23 mouse cellular contexts compared by ENCODE assay signal in the genomic region with DNA sequence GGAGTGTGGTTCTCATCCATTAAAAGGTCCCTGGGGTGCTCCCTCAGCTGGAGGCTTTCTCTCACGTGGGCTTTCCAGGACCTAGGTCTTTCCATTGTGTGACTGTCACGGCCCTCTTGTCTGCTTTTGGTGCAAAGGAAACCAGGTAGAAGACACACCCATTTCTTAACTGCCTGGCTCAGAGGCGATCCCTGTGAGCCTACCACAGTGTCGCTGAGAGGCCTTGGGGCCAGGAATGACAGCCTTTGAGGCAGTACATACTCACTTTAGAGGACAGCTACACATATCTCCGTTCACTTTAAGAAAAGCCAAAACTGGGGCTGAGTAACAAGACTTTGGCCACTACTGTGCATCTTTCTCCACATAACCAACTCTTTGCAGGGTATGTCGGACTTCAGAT. TPM values are rescaled to one million over a fixed set of nuclear protein-coding genes. Genes with fewer than 3 reads are reported as not detected.
"Had no signal": no experiment of that assay in that cellular context is flagged by ENCODE, and none has a peak within 500 bp of the region (broad histone marks: within the 10 kb centered on the region; RNA-seq: fewer than 3 reads in every experiment).

No protein-coding gene starts in this region.

- H3K36me3 ChIP-seq: lung, embryonic 15.5 days; midbrain, embryonic 10.5 days; midbrain, embryonic 12.5 days; neural tube, embryonic 13.5 days; neural tube, embryonic 15.5 days; stomach, embryonic 15.5 days had no signal

- H3K27ac ChIP-seq: lung, embryonic 15.5 days; midbrain, embryonic 10.5 days; midbrain, embryonic 12.5 days; neural tube, embryonic 13.5 days; neural tube, embryonic 15.5 days; stomach, embryonic 15.5 days; stomach, postnatal 0 days had no signal

- H3K4me2 ChIP-seq: lung, embryonic 15.5 days; midbrain, embryonic 12.5 days; neural tube, embryonic 13.5 days; neural tube, embryonic 15.5 days; stomach, embryonic 15.5 days had no signal

- H3K9ac ChIP-seq: liver, postnatal 0 days; lung, embryonic 15.5 days; midbrain, embryonic 12.5 days; neural tube, embryonic 13.5 days; neural tube, embryonic 15.5 days; stomach, embryonic 15.5 days had no signal

- DNase-seq: liver, postnatal 0 days; lung, adult 2 months; lung, postnatal 14 days; lung, postnatal 4 days; midbrain, embryonic 14.5 days; right cerebral cortex, adult 18-20 months; right cerebral cortex, postnatal 25 days; thymus, adult 2 months; thymus, postnatal 14 days; thymus, postnatal 36 days had no signal

- H3K27me3 ChIP-seq: lung, embryonic 15.5 days; midbrain, embryonic 12.5 days; neural tube, embryonic 13.5 days; stomach, embryonic 15.5 days had no signal

- H3K4me1 ChIP-seq: lung, embryonic 15.5 days; midbrain, embryonic 12.5 days; neural tube, embryonic 13.5 days; neural tube, embryonic 15.5 days; stomach, embryonic 15.5 days had no signal

- H3K4me3 ChIP-seq: lung, embryonic 15.5 days; midbrain, embryonic 10.5 days; midbrain, embryonic 12.5 days; myocyte; neural tube, embryonic 13.5 days; neural tube, embryonic 15.5 days; stomach, embryonic 15.5 days had no signal

- ATAC-seq: liver, postnatal 0 days; lung, postnatal 0 days; midbrain, embryonic 16.5 days had no signal

- H3K9me3 ChIP-seq: lung, embryonic 15.5 days; midbrain, embryonic 10.5 days; midbrain, embryonic 12.5 days; neural tube, embryonic 13.5 days; neural tube, embryonic 15.5 days; stomach, embryonic 15.5 days had no signal

RNA-seq across cellular contexts. Expression of a gene that starts 29.7 kb away (rescaled TPM):
- total RNA-seq: megakaryocyte-erythroid progenitor cell, adult 5-6 weeks had no signal
- polyA plus RNA-seq: liver, postnatal 0 days; midbrain, embryonic 16.5 days; myocyte; neural tube, embryonic 11.5 days; neural tube, embryonic 13.5 days had no signal

RNA-seq across cellular contexts. Expression of a gene that starts 50.9 kb away (rescaled TPM):
- total RNA-seq: megakaryocyte, adult 5-6 weeks; megakaryocyte-erythroid progenitor cell, adult 5-6 weeks had no signal
